14 mouse cellular contexts compared by ENCODE assay signal in the genomic region with DNA sequence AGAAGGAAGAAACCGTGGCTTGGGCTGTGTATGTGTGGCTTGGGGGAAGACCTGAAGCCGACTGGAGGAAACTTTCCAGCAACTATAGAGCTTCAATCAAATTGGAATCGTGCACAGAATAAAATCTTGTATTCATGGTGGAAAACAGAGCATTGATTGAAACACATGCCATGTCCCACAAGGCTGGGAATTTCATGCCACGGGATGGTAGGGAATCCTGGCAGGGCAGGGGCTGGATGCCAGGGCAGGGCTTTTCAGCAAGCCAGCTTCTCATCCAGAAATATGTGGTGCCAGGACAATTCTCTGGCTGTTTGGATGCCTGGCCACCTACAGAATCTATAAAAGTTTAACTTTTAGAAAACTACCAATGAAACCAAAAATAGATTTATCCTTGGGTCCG.
A peak's percentile ranks its signal among the peaks of the same experiment; 100 is the strongest.
DNase-seq lines count a peak whose midpoint lies in the region; ATAC-seq and TF ChIP-seq lines count a peak whose summit lies in the region.
"Had no signal": no experiment of that assay in that cellular context is flagged by ENCODE, and none has a peak within 500 bp of the region (broad histone marks: within the 10 kb centered on the region; RNA-seq: fewer than 3 reads in every experiment).

No protein-coding gene starts in this region.

- TF ChIP-seq EP300 in stomach, postnatal 0 days (optimal IDR thresholded peaks at IDR 0.05): no peak

- no peak overlapping the region for H3K4me2 ChIP-seq in hindbrain, embryonic 16.5 days (ENCODE audit: low read length)
- H3K4me2 ChIP-seq in stomach, postnatal 0 days (replicated peaks; ENCODE audit: low read depth): no peak overlapping the region

- peak; percentile 35 for ATAC-seq in hindbrain, embryonic 16.5 days
- ATAC-seq in stomach, postnatal 0 days (ENCODE audit: low FRiP score, low TSS enrichment): no peak
- ATAC-seq: CD4-positive, CD25-positive, alpha-beta regulatory T cell, adult 4 months had no signal

- H3K4me1 ChIP-seq in hindbrain, embryonic 16.5 days (ENCODE audit: control insufficient read depth, insufficient read depth, low read depth, low read length): peaks cover 24% of the 10 kb centered on the region
- no peaks in the 10 kb centered on the region for H3K4me1 ChIP-seq in stomach, postnatal 0 days (replicated peaks; ENCODE audit: control insufficient read depth, insufficient read depth)

- TF ChIP-seq CTCF in brain, embryonic 14.5 days (IDR thresholded peaks at IDR 0.05; ENCODE audit: borderline replicate concordance, extremely low read depth, insufficient read depth, insufficient read length): no peak
- TF ChIP-seq CTCF in stomach, postnatal 0 days (IDR thresholded peaks at IDR 0.05; ENCODE audit: low read depth): no peak

- peak; percentile 64 for DNase-seq in heart, adult 11 months
- DNase-seq in heart, adult 9 months (ENCODE audit: low spot score in 2 of 2): no peak
- DNase-seq in brain, embryonic 14.5 days (ENCODE audit: low read depth): peak; percentile 88
- DNase-seq in cerebellum, postnatal 36 days: peak; percentile 56 to 57
- DNase-seq in kidney, postnatal 36 days: no peak
- DNase-seq in stomach, postnatal 0 days (ENCODE audit: low spot score): no peak
- DNase-seq: adrenal gland, postnatal 10 days; heart, postnatal 10 days; lung, postnatal 36 days; right cerebral cortex, adult 18-20 months; spleen, adult 18-20 months; thymus, postnatal 14 days had no signal

- no peak overlapping the region for H3K4me3 ChIP-seq in hindbrain, embryonic 16.5 days (ENCODE audit: low read length)
- H3K4me3 ChIP-seq in stomach, postnatal 0 days (ENCODE audit: low read depth, low read length): no peak overlapping the region

- 57% methylated on average over 5 of the region's 5 CpGs for WGBS in hindbrain, embryonic 16.5 days
- 79% methylated on average over 5 of the region's 5 CpGs for WGBS in stomach, postnatal 0 days

- H3K27me3 ChIP-seq in hindbrain, embryonic 16.5 days (replicated peaks; ENCODE audit: control insufficient read depth, insufficient read depth, low read length): no peaks in the 10 kb centered on the region
- H3K27me3 ChIP-seq in stomach, postnatal 0 days (ENCODE audit: control insufficient read depth, insufficient read depth, low read length): no peaks in the 10 kb centered on the region

- no peak overlapping the region for H3K27ac ChIP-seq in hindbrain, embryonic 16.5 days (ENCODE audit: low read depth, low read length)
- no peak overlapping the region for H3K27ac ChIP-seq in stomach, postnatal 0 days (replicated peaks)

- H3K9ac ChIP-seq in hindbrain, embryonic 16.5 days (ENCODE audit: low read depth, low read length): no peak overlapping the region
- H3K9ac ChIP-seq in stomach, postnatal 0 days (ENCODE audit: low read length): no peak overlapping the region

- H3K9me3 ChIP-seq in hindbrain, embryonic 16.5 days (ENCODE audit: control insufficient read depth, low read length): no peaks in the 10 kb centered on the region
- H3K9me3 ChIP-seq in stomach, postnatal 0 days (ENCODE audit: control insufficient read depth, low read length): no peaks in the 10 kb centered on the region

- no peaks in the 10 kb centered on the region for H3K36me3 ChIP-seq in hindbrain, embryonic 16.5 days (ENCODE audit: control insufficient read depth, insufficient read depth, low read length)
- H3K36me3 ChIP-seq in stomach, postnatal 0 days (ENCODE audit: control insufficient read depth, insufficient read depth, low read length): no peaks in the 10 kb centered on the region

- TF ChIP-seq POLR2A in brain, embryonic 14.5 days (IDR thresholded peaks at IDR 0.05; ENCODE audit: borderline replicate concordance, extremely low read depth, insufficient read depth, insufficient read length, poor library complexity, severe bottlenecking): no peak

Comparison
In these comparisons a context has a peak if more than half of its experiments do, and no peak if none do; other contexts are left out.
1. DNase-seq: peak in heart, adult 11 months (single experiment), brain, embryonic 14.5 days (single experiment) and cerebellum, postnatal 36 days (2 of 2); none in heart, adult 9 months (0 of 2), kidney, postnatal 36 days (0 of 2) and stomach, postnatal 0 days (single experiment).